Mouse (Mus musculus) brain, embryonic 14.5 days (tissue): ENCODE data around the gene Dynlt1f. TPM values are rescaled to one million over a fixed set of nuclear protein-coding genes. Genes with fewer than 3 reads are reported as not detected.

Source experiments
- polyA plus RNA-seq: library from polyadenylated mRNA; depleted of rRNA; stranded (reverse); fragments of >200 nt; gene quantifications from 2 replicates; pipeline ENCODE4 v1.2.3, GENCODE M21; 2012; rRNA removed

The Dynlt1f gene
- polyA plus RNA-seq, 1 experiment = 240 TPM

Other genes starting within 250 kb of the Dynlt1f start
- gene Dynlt1b, start 225.8 kb downstream of the Dynlt1f start, polyA plus RNA-seq = 782 and 938 TPM in 2 replicates
- 66.4 and 85.7 TPM in 2 replicates for gene Dynlt1c, start 54.2 kb downstream of the Dynlt1f start, polyA plus RNA-seq
- 0.28 and 0.77 TPM in 2 replicates for gene Sytl3, start 3.2 kb upstream of the Dynlt1f start, polyA plus RNA-seq
- 42.8 and 44.5 TPM in 2 replicates for gene Ezr, start 126.9 kb upstream of the Dynlt1f start, polyA plus RNA-seq